Mouse (Mus musculus) small intestine, adult 2 months (tissue): Measurements from ENCODE around the gene Tssk6. TPM values are rescaled to one million over a fixed set of nuclear protein-coding genes. Genes with fewer than 3 reads are reported as not detected.

Experiments used
- H3K27ac ChIP-seq: fragments of 200-500 bp; 2 replicates; pipeline ENCODE4 v1.5.1; 2012; ENCODE audit warnings: low read depth, low read length, control low read depth, inconsistent platforms; ENCODE audit not compliant: insufficient read depth
- H3K27me3 ChIP-seq: fragments of 200-500 bp; 2 replicates; pipeline ENCODE4 v1.6.1; 2012; ENCODE audit warnings: mild to moderate bottlenecking, moderate library complexity, low read length, inconsistent platforms; ENCODE audit not compliant: control insufficient read depth, insufficient read depth
- H3K36me3 ChIP-seq: fragments of 200-500 bp; 2 replicates; pipeline ENCODE4 v1.6.1; 2012; ENCODE audit warnings: mild to moderate bottlenecking, low read length, control low read depth, inconsistent platforms; ENCODE audit not compliant: control insufficient read depth, insufficient read depth
- H3K4me1 ChIP-seq: fragments of 200-500 bp; 2 replicates; pipeline ENCODE4 v1.6.1; 2012; ENCODE audit warnings: low read length, inconsistent platforms, mixed read lengths; ENCODE audit not compliant: control insufficient read depth, insufficient read depth, insufficient read length
- H3K4me3 ChIP-seq: fragments of 200-500 bp; 2 replicates; pipeline ENCODE4 v1.5.1; 2012; ENCODE audit warnings: low read depth, mild to moderate bottlenecking, control low read depth, inconsistent platforms, low read length, moderate library complexity
- CTCF ChIP-seq: fragments of 200-500 bp; IDR thresholded peaks from 2 replicates; pipeline ENCODE4 v1.5.1; 2012; ENCODE audit warnings: low read depth, mild to moderate bottlenecking, control low read depth, inconsistent platforms, low read length, moderate library complexity, mixed read lengths; ENCODE audit not compliant: insufficient replicate concordance, insufficient read length; ENCODE audit errors: extremely low read depth
- POLR2A ChIP-seq: fragments of 200-500 bp; IDR thresholded peaks from 2 replicates; pipeline ENCODE4 v1.6.1; 2012; ENCODE audit warnings: low read depth, mild to moderate bottlenecking, control low read depth, inconsistent platforms, low read length, moderate library complexity
- WGBS: fragments of 180-500 bp; shearing (Covaris S2); methylation state at CpG from one replicate; pipeline ENCODE4 v1.1.7; 2018; 5-methylcytosine and 5-hydroxymethylcytosine counted together
- polyA plus RNA-seq: library from polyadenylated mRNA; depleted of rRNA; stranded (reverse); fragments of >200 nt; gene quantifications from 2 replicates; pipeline ENCODE4 v1.2.3, GENCODE M21; 2012

Tssk6 gene
- polyA plus RNA-seq, 1 experiment, result 1.9 TPM

GRCm38 (mm10) chr8:69918506-69918905 is 16.5 kb downstream of the Tssk6 start:
- H3K27ac ChIP-seq, result no peak overlapping the region
- H3K27me3 ChIP-seq, result no peaks in the 10 kb centered on the region
- H3K4me3 ChIP-seq, result no peak overlapping the region
- TF ChIP-seq CTCF, result no peak
- no peak for TF ChIP-seq POLR2A
- H3K36me3 ChIP-seq, result peaks cover 34% of the 10 kb centered on the region
- peaks cover 14% of the 10 kb centered on the region for H3K4me1 ChIP-seq

- Histone ChIP-seq H3K4me1 (peaks cover 14% of the 10 kb centered on the region), H3K36me3 (peaks cover 29% of the 10 kb centered on the region), H3K27ac (no peak overlapping the region), H3K27me3 (no peaks in the 10 kb centered on the region), H3K4me3 (no peak overlapping the region)
- TF ChIP-seq POLR2A, result no peak
- peak; percentile 50; the same call in 1 of the 2 replicates for TF ChIP-seq CTCF
- WGBS, result 67% methylated on average over 1 of the region's 1 CpGs
These were observed 17.0 kb downstream of the Tssk6 start for GRCm38 (mm10) chr8:69919010-69919409.

GRCm38 (mm10) chr8:69919876-69920662 is 18.1 kb downstream of the Tssk6 start:
- Histone ChIP-seq H3K4me1 (peaks cover 14% of the 10 kb centered on the region), H3K4me3 (0 out of 2 replicates have a peak overlapping the region, but pooled peaks have one; percentile 1), H3K36me3 (peaks cover 18% of the 10 kb centered on the region), H3K27ac (peak overlapping the region; percentile 61), H3K27me3 (no peaks in the 10 kb centered on the region)
- 37% methylated on average over 11 of the region's 11 CpGs for WGBS
- TF ChIP-seq CTCF, result no peak
- TF ChIP-seq POLR2A, result no peak

GRCm38 (mm10) chr8:69921141-69921540 is 19.2 kb downstream of the Tssk6 start:
- H3K36me3 ChIP-seq, result peaks cover 12% of the 10 kb centered on the region
- no peak overlapping the region for H3K4me3 ChIP-seq
- peaks cover 14% of the 10 kb centered on the region for H3K4me1 ChIP-seq
- no peaks in the 10 kb centered on the region for H3K27me3 ChIP-seq
- TF ChIP-seq POLR2A, result no peak
- TF ChIP-seq CTCF, result no peak
- WGBS, result 71% methylated on average over 2 of the region's 2 CpGs
- H3K27ac ChIP-seq, result peak overlapping the region; percentile 44

- peaks cover 4% of the 10 kb centered on the region; the same call in 1 of the 2 replicates for H3K36me3 ChIP-seq
- WGBS, result 57% methylated on average over 1 of the region's 1 CpGs
- H3K27me3 ChIP-seq, result no peaks in the 10 kb centered on the region
- peaks cover 14% of the 10 kb centered on the region for H3K4me1 ChIP-seq
- TF ChIP-seq POLR2A (no peak), CTCF (no peak)
- no peak overlapping the region for H3K4me3 ChIP-seq
- H3K27ac ChIP-seq, result no peak overlapping the region
These were observed 22.0 kb downstream of the Tssk6 start for GRCm38 (mm10) chr8:69923986-69924385.

GRCm38 (mm10) chr8:69926901-69927300 is 24.9 kb downstream of the Tssk6 start:
- Histone ChIP-seq H3K27ac (no peak overlapping the region), H3K4me3 (no peak overlapping the region), H3K27me3 (no peaks in the 10 kb centered on the region), H3K36me3 (peaks cover 7% of the 10 kb centered on the region), H3K4me1 (no peaks in the 10 kb centered on the region; the same call in 1 of the 2 replicates)
- TF ChIP-seq POLR2A (no peak), CTCF (no peak)

- Histone ChIP-seq H3K36me3 (peaks cover 25% of the 10 kb centered on the region), H3K4me3 (no peak overlapping the region), H3K27me3 (no peaks in the 10 kb centered on the region), H3K4me1 (peaks cover 14% of the 10 kb centered on the region; the same call in 1 of the 2 replicates), H3K27ac (no peak overlapping the region)
- TF ChIP-seq POLR2A, result no peak
- no peak for TF ChIP-seq CTCF
- 53% methylated on average over 2 of the region's 2 CpGs for WGBS
These were observed 31.8 kb downstream of the Tssk6 start for GRCm38 (mm10) chr8:69933811-69934210.
